Mouse (Mus musculus) lung, embryonic 15.5 days (tissue): Measurements from ENCODE around the gene Ppp1r12c. TPM values are rescaled to one million over a fixed set of nuclear protein-coding genes. Genes with fewer than 3 reads are reported as not detected.
A peak's percentile ranks its signal among the peaks of the same experiment; 100 is the strongest.

Experiments
- ATAC-seq: fragments of 200-750 bp; cut with Nextera tagmentation; 2 replicates; pipeline ENCODE4 v1.8.0; 2017; ENCODE audit warnings: moderate number of reproducible peaks, borderline replicate concordance; ENCODE audit not compliant: low FRiP score, low TSS enrichment; ENCODE audit errors: extremely low read depth
- H3K27ac ChIP-seq: fragments of 300-500 bp; sonication (generic); 2 replicates; pipeline ENCODE4 v1.5.1; 2015; ENCODE audit warnings: moderate library complexity, mild to moderate bottlenecking, inconsistent platforms
- H3K27me3 ChIP-seq: fragments of 300-500 bp; sonication (generic); 2 replicates; pipeline ENCODE4 v1.6.1; 2015; ENCODE audit warnings: inconsistent platforms
- H3K36me3 ChIP-seq: fragments of 300-500 bp; sonication (generic); 2 replicates; pipeline ENCODE4 v1.6.1; 2015; ENCODE audit warnings: inconsistent platforms
- H3K4me1 ChIP-seq: fragments of 300-500 bp; sonication (generic); 2 replicates; pipeline ENCODE4 v1.6.1; 2015; ENCODE audit warnings: inconsistent platforms
- H3K4me2 ChIP-seq: fragments of 300-500 bp; sonication (generic); 2 replicates; pipeline ENCODE4 v1.6.1; 2015; ENCODE audit warnings: inconsistent platforms, mild to moderate bottlenecking, moderate library complexity
- H3K4me3 ChIP-seq: fragments of 300-500 bp; sonication (generic); 2 replicates; pipeline ENCODE4 v1.5.1; 2015; ENCODE audit warnings: mild to moderate bottlenecking, inconsistent platforms
- H3K9ac ChIP-seq: fragments of 300-500 bp; sonication (generic); 2 replicates; pipeline ENCODE4 v1.6.1; 2015; ENCODE audit warnings: inconsistent platforms
- H3K9me3 ChIP-seq: fragments of 300-500 bp; sonication (generic); 2 replicates; pipeline ENCODE4 v1.6.1; 2016; ENCODE audit warnings: inconsistent platforms
- WGBS: fragments of 180-500 bp; shearing (Covaris S2); methylation state at CpG from one replicate; pipeline ENCODE4 v1.1.7; 2015; 5-methylcytosine and 5-hydroxymethylcytosine counted together
- microRNA-seq: library from miRNA; unstranded; fragments of <30 nt; microRNA quantifications from one replicate; pipeline ENCODE4, GENCODE M21; 2016
- polyA plus RNA-seq: library from polyadenylated mRNA; unstranded; fragments of >200 nt; fragmentation: Nextera tagmentation; extraction: Ambion mirVana; gene quantifications from 2 replicates; pipeline ENCODE4 v1.2.1, GENCODE M21; 2015

Gene Ppp1r12c
- polyA plus RNA-seq, 1 experiment from 2014 or later, result 49.0 TPM

DNA sequence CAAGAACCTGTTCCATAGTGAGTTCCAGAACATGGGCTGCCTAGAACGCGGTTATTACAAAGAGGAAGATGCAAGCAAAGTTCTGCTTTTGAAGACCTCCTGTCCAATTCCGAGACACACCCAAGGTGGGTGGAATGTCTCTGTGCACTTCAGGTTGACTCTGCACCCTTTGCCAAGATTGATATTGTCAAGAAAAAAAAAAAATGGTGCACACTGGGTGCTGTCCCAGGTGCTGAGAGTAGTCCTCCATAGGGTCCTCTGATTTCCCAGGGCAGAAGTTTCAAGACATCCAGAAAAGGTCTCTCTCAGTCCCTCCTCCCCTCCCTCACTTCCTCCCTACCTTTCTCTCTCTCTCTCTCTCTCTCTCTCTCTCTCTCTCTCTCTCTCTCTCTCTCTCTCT, 53.0 kb downstream of the Ppp1r12c start:
- WGBS, result 81% methylated on average over 3 of the region's 3 CpGs
- no peak for ATAC-seq
- H3K27ac ChIP-seq, result no peak overlapping the region

DNA sequence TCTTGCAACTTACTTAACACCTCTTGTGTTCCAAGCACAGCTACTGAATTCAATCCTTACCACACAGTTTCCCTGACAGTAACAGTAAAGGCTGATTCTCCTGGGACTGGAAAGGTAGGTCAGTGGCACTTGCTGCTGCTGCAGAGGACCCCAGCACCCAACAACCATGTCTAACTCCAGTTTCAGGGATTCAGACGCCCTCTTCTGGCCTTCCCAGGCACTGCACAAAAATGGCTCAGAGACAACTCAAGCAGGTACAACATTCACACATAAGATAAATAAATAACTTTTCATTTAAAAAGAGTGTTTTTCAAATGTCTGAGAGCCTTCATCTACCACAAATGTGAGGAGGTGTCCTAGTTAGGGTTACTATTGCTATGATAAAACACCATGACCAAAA, 54.3 kb downstream of the Ppp1r12c start:
- Histone ChIP-seq H3K9me3 (no peaks in the 10 kb centered on the region), H3K9ac (no peak overlapping the region), H3K27ac (no peak overlapping the region), H3K4me2 (no peak overlapping the region), H3K36me3 (peaks cover 21% of the 10 kb centered on the region), H3K27me3 (no peaks in the 10 kb centered on the region), H3K4me3 (no peak overlapping the region), H3K4me1 (peaks cover 17% of the 10 kb centered on the region)
- no peak for ATAC-seq
- 4% methylated on average over 1 of the region's 1 CpGs for WGBS

More for the DNA sequence above, 53.0 kb downstream of the Ppp1r12c start:
- H3K27me3 ChIP-seq, result no peaks in the 10 kb centered on the region
- H3K4me3 ChIP-seq, result no peak overlapping the region
- H3K36me3 ChIP-seq, result peaks cover 8% of the 10 kb centered on the region
- no peak overlapping the region for H3K4me2 ChIP-seq
- H3K9ac ChIP-seq, result no peak overlapping the region
- peaks cover 21% of the 10 kb centered on the region for H3K4me1 ChIP-seq
- no peaks in the 10 kb centered on the region for H3K9me3 ChIP-seq

DNA sequence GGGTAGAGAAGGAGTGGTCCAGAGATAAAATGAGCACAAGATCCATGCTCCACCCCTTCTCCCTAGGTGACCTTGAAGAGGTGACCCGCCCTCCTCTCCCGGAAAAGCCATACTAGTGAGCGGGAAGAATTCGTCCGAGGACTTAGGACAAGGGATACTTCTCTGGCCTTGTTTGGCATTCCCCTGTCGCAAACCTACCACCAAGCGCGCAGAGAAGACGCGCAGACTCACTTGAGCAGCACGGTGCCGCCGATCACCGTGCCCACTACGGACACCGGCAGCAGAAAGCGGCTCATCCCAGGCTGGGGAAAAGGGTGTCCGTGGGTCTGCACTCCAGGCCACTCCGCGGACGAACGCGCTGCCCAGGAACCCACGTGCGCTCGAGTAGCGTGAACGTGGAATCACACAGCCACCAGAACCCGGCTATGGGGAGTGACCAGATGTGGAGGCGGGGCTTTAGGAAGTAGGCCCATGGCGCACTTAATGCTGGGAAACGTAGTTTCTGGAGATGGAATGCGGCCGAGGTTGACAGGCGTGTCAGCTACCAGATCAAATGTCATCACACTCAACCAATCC, 56.2 kb downstream of the Ppp1r12c start, which contains the start of gene Rdh13:
Gene Rdh13, minus strand, starts transcription at position 434 of the 576 bp plus-strand sequence.
- Histone ChIP-seq H3K27me3 (no peaks in the 10 kb centered on the region), H3K9ac (peak within 1 kb of the TSS; percentile 78), H3K4me3 (peak within 1 kb of the TSS; percentile 92), H3K27ac (peak within 1 kb of the TSS; percentile 84), H3K36me3 (peaks cover 33% of the 10 kb centered on the region), H3K9me3 (no peaks in the 10 kb centered on the region), H3K4me2 (peak within 1 kb of the TSS; percentile 67), H3K4me1 (peaks cover 17% of the 10 kb centered on the region)
- WGBS, result 0% methylated on average over 35 of the region's 35 CpGs
- peak; percentile 96 for ATAC-seq

DNA sequence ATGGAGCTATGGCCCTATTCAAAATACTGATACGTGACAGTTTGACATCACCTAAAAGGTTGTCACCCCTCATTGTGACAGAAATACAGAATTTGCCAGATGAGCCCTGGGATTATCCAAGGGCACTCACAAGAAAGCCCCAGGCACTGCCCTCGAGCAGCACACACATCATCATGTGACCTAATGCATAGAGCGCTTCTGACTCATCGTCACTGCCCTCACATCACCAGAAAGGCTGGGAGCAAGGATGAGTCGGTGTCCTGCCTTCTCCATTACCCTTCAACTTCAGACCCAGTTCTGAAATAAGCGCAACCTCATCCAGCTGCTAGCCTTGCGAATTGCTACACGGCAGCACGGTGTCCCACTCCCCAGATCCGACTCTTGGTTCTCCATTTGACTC, 60.9 kb downstream of the Ppp1r12c start:
- 91% methylated on average over 10 of the region's 10 CpGs for WGBS
- Histone ChIP-seq H3K27ac (no peak overlapping the region), H3K36me3 (peaks cover 58% of the 10 kb centered on the region), H3K4me3 (no peak overlapping the region), H3K4me1 (peaks cover 10% of the 10 kb centered on the region), H3K4me2 (no peak overlapping the region), H3K9me3 (no peaks in the 10 kb centered on the region), H3K27me3 (no peaks in the 10 kb centered on the region), H3K9ac (no peak overlapping the region)
- no peak for ATAC-seq

DNA sequence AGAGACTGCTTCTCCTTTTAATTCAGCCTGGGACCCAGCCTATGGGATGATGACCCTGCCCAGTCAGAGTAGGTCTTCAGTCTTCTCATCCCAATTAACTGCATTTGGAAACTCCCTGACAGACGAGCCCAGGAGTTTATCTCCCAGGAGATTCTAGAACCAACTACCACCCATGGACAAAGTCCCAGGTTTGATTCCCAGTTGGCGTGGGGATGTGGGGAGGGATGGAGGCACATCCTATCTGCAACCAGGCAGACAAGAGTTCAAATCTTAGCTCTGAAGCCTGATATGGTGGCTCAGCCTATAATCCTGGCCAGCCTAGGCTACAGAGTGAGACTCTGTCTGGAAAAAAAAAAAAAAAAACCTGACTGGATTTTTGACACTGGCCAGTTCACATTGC, 63.8 kb downstream of the Ppp1r12c start:
- H3K4me1 ChIP-seq, result no peaks in the 10 kb centered on the region
- H3K27me3 ChIP-seq, result no peaks in the 10 kb centered on the region
- no peak overlapping the region for H3K27ac ChIP-seq
- no peak overlapping the region for H3K4me3 ChIP-seq
- no peak for ATAC-seq
- no peak overlapping the region for H3K4me2 ChIP-seq
- H3K9ac ChIP-seq, result no peak overlapping the region
- 89% methylated on average over 2 of the region's 2 CpGs for WGBS
- peaks cover 67% of the 10 kb centered on the region for H3K36me3 ChIP-seq
- no peaks in the 10 kb centered on the region for H3K9me3 ChIP-seq

DNA sequence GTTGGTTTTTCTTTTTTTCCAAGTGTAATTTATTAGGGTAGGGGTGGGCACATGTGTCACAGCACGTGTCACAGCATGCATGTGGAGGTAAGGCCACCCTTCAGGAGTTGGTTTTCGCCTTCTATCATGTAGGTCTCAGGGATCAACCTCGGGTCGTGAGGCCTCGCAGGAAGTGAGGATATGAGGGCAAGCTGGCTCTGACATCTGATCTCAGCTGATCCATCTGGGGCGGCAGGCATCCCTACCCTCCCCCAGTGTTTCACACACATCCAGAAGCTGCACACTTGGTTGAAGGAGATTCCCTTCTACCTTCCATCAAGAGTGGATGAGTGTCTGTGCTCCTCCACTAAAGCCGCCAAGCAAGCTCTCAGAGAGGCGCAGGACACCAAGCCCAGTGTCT, 69.5 kb downstream of the Ppp1r12c start:
- Histone ChIP-seq H3K4me1 (no peaks in the 10 kb centered on the region), H3K9ac (no peak overlapping the region), H3K27me3 (no peaks in the 10 kb centered on the region), H3K36me3 (peaks cover 75% of the 10 kb centered on the region), H3K4me3 (no peak overlapping the region), H3K27ac (no peak overlapping the region), H3K9me3 (no peaks in the 10 kb centered on the region), H3K4me2 (no peak overlapping the region)
- 83% methylated on average over 8 of the region's 8 CpGs for WGBS
- ATAC-seq, result no peak

DNA sequence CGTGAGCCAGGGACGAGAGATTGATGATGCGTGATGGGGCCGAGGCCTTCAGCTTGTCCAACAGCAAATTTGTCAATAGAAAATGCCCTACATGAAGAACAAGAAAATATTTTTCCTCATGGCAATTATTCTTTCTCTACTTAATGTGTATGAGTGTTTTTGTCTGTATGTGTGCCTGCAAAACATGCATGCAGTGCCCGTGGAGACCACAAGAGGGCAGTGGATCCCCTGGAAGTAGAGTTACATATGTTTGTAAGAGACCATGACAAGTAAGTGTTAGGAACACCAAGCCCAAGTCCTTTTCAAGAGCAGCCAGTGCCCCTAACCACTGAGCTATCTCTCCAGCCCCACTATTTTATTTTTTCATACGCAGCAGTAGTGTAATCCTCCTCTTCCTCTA, 69.9 kb downstream of the Ppp1r12c start:
- H3K27ac ChIP-seq, result no peak overlapping the region
- WGBS, result 80% methylated on average over 6 of the region's 6 CpGs
- H3K27me3 ChIP-seq, result no peaks in the 10 kb centered on the region
- H3K9ac ChIP-seq, result no peak overlapping the region
- no peak for ATAC-seq
- no peaks in the 10 kb centered on the region for H3K9me3 ChIP-seq
- H3K36me3 ChIP-seq, result peaks cover 76% of the 10 kb centered on the region
- no peaks in the 10 kb centered on the region for H3K4me1 ChIP-seq
- no peak overlapping the region for H3K4me2 ChIP-seq
- H3K4me3 ChIP-seq, result no peak overlapping the region

Small RNAs within 50 kb of the gene (microRNA-seq; reads per million reads assigned to microRNA genes)
- not detected for gene Gm24605

Other genes starting within 250 kb of the Ppp1r12c start
- gene Ncr1, start 164.0 kb downstream of the Ppp1r12c start, polyA plus RNA-seq, result 0.14 TPM in 1 of 2 replicates, not detected in the other
- 0.78 and 0.80 TPM in 2 replicates for gene Gp6, start 103.9 kb downstream of the Ppp1r12c start, polyA plus RNA-seq
- 20.9 and 22.1 TPM in 2 replicates for gene Rdh13, start 56.0 kb downstream of the Ppp1r12c start, polyA plus RNA-seq
- gene Eps8l1, start 41.0 kb downstream of the Ppp1r12c start, polyA plus RNA-seq, result 14.1 and 15.5 TPM in 2 replicates
- 13.4 and 23.1 TPM in 2 replicates for gene Tnnt1, start 14.7 kb upstream of the Ppp1r12c start, polyA plus RNA-seq
- gene Tnni3, start 22.5 kb upstream of the Ppp1r12c start, polyA plus RNA-seq, result 79.8 and 114 TPM in 2 replicates
- 2.9 and 3.2 TPM in 2 replicates for gene Dnaaf3, start 30.8 kb upstream of the Ppp1r12c start, polyA plus RNA-seq
- 4.8 and 5.7 TPM in 2 replicates for gene Syt5, start 45.9 kb upstream of the Ppp1r12c start, polyA plus RNA-seq
- gene Ptprh, start 102.4 kb upstream of the Ppp1r12c start, polyA plus RNA-seq, result not detected in 2 replicates
- gene Tmem86b, start 129.7 kb upstream of the Ppp1r12c start, polyA plus RNA-seq, result 0.76 and 1.00 TPM in 2 replicates
- 9.0 and 9.2 TPM in 2 replicates for gene Ppp6r1, start 157.3 kb upstream of the Ppp1r12c start, polyA plus RNA-seq
- gene Hspbp1, start 183.4 kb upstream of the Ppp1r12c start, polyA plus RNA-seq, result 99.4 and 99.6 TPM in 2 replicates
- 0.87 and 1.1 TPM in 2 replicates for gene Brsk1, start 188.9 kb upstream of the Ppp1r12c start, polyA plus RNA-seq
- 0.07 and 0.10 TPM in 2 replicates for gene Tmem150b, start 223.6 kb upstream of the Ppp1r12c start, polyA plus RNA-seq
- 53.9 and 60.3 TPM in 2 replicates for gene Kmt5c, start 238.4 kb upstream of the Ppp1r12c start, polyA plus RNA-seq